Mouse (Mus musculus) neural tube, embryonic 14.5 days (tissue): ENCODE data around the gene Ctxn1. TPM values are rescaled to one million over a fixed set of nuclear protein-coding genes. Genes with fewer than 3 reads are reported as not detected.

Experiments
- ATAC-seq: fragments of 200-750 bp; cut with Nextera tagmentation; 2 replicates; pipeline ENCODE4 v1.8.0; 2017; ENCODE audit warnings: low read depth, mild to moderate bottlenecking, moderate TSS enrichment, moderate library complexity
- H3K27ac ChIP-seq: fragments of 300-500 bp; sonication (generic); 2 replicates; pipeline ENCODE4 v1.5.1; 2014; ENCODE audit warnings: low read depth, mild to moderate bottlenecking, control low read depth, low read length, moderate library complexity, mixed read lengths
- H3K27me3 ChIP-seq: fragments of 300-500 bp; sonication (generic); 2 replicates; pipeline ENCODE4 v1.6.1; 2014; ENCODE audit warnings: low read length; ENCODE audit not compliant: control insufficient read depth, insufficient read depth
- H3K36me3 ChIP-seq: fragments of 300-500 bp; sonication (generic); 2 replicates; pipeline ENCODE4 v1.6.1; 2014; ENCODE audit warnings: low read length, mixed read lengths; ENCODE audit not compliant: control insufficient read depth, insufficient read depth
- H3K4me1 ChIP-seq: fragments of 300-500 bp; sonication (generic); 2 replicates; pipeline ENCODE4 v1.6.1; 2014; ENCODE audit warnings: low read length; ENCODE audit not compliant: control insufficient read depth, insufficient read depth
- H3K4me2 ChIP-seq: fragments of 300-500 bp; sonication (generic); 2 replicates; pipeline ENCODE4 v1.6.1; 2014; ENCODE audit warnings: mild to moderate bottlenecking, low read depth, low read length, control low read depth
- H3K4me3 ChIP-seq: fragments of 300-500 bp; sonication (generic); 2 replicates; pipeline ENCODE4 v1.5.1; 2014; ENCODE audit warnings: low read depth, low read length, control low read depth, mixed read lengths
- H3K9ac ChIP-seq: fragments of 300-500 bp; sonication (generic); replicated peaks from 2 replicates; pipeline ENCODE4 v1.6.1; 2014; ENCODE audit warnings: low read depth, mild to moderate bottlenecking, control low read depth, low read length, mixed read lengths
- H3K9me3 ChIP-seq: fragments of 300-500 bp; sonication (generic); 2 replicates; pipeline ENCODE4 v1.6.1; 2016; ENCODE audit warnings: low read length; ENCODE audit not compliant: control insufficient read depth
- WGBS: fragments of 180-500 bp; shearing (Covaris S2); extraction: QIAGEN DNeasy Blood & Tissue Kit; methylation state at CpG from one replicate; pipeline ENCODE4 v1.1.7; 2014; 5-methylcytosine and 5-hydroxymethylcytosine counted together
- polyA plus RNA-seq: library from polyadenylated mRNA; unstranded; fragments of >200 nt; fragmentation: Nextera tagmentation; extraction: Ambion mirVana; gene quantifications from 2 replicates; pipeline ENCODE4 v1.2.1, GENCODE M21; 2014

The Ctxn1 gene
- polyA plus RNA-seq, result 203 and 212 TPM in 2 replicates

DNA sequence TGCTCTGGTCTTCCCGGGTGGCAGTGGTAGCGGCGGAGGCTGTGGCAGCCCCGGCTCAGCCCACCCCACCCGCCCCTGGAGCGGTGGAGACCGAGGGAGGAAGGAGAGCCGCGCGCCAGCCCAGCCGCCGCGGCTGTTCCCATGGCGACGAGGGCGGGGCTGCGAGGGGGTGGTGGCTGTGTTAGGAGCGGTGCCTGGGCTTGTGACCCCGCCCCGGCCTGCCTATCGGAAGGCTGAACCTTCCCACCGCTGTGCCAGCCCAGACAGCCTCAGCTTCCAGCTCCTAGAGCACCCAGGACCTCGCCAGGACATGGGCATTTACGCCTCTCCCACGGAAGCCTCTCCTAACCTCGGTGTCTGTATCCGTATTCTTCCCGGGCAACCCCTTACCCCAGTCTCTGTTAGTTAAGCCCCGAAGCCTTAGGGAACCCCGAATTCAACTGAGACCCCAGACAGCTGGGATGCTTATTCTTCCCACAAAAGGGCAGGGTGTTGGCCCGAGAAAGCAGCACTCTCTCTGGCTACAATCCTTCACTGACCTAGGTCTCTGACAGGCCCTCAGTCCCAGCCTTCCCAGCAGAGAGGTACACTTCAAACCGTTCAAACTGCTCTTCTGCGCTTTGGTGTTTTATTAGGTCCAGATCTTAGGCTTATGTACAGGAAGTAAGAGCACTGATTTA is at the start of gene Ctxn1:
TSS of gene Ctxn1 (minus strand) at position 150 of the 680 bp plus-strand sequence.
- H3K36me3 ChIP-seq, result peaks cover 27% of the 10 kb centered on the region
- WGBS, result 7% methylated on average over 27 of the region's 33 CpGs
- peak within 1 kb of the TSS; percentile 87 for H3K4me3 ChIP-seq
- H3K4me1 ChIP-seq, result peaks cover 26% of the 10 kb centered on the region
- H3K9me3 ChIP-seq, result no peaks in the 10 kb centered on the region
- peak; percentile 88 for ATAC-seq
- peak within 1 kb of the TSS; percentile 94 for H3K27ac ChIP-seq
- H3K4me2 ChIP-seq, result peak within 1 kb of the TSS; percentile 65
- H3K27me3 ChIP-seq, result no peaks in the 10 kb centered on the region
- peak within 1 kb of the TSS; percentile 97 for H3K9ac ChIP-seq

DNA sequence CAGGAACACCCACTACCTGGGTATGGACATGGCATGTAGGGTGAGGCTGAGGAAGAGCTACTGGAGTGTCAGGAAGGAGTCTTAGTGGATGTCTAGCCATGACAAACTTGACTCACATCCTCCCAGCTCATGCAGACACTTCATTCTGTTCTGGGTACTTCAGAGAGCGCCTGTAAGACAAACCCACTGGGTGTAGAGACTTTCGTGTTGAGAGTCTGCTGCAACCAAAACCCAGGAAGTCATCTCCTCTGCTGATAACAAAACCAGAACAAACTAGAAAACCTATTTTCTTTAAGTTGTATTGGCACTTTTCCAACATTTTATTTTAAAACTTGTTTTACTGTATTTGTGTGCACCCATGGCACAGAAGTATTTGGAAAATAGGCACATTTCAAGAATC is 46.8 kb upstream of the Ctxn1 start:
- no peak overlapping the region for H3K27ac ChIP-seq
- no peak for ATAC-seq
- 90% methylated on average over 2 of the region's 2 CpGs for WGBS

DNA sequence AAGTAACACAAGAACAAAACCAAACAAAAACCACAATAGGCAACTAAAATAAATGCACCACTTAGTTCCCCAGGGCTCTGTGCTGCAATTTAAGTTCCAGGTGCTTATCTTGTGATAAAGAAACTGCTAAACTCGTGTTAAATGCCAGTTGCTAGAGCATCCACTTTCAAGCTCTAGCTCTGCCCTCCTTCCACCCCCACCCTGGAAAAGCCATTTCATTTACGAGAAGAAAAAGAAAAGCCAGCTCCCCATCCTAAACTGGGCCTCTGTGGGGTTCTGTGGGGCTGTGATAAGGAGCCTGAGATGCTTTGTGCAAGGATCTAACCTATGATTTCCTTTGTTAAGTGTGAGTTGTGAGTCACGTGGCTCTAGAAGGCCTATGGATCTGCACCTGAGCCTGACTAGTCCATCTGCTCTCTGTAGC is 45.1 kb upstream of the Ctxn1 start:
- no peak overlapping the region for H3K9ac ChIP-seq
- peaks cover 74% of the 10 kb centered on the region for H3K36me3 ChIP-seq
- 83% methylated on average over 3 of the region's 3 CpGs for WGBS
- H3K4me1 ChIP-seq, result no peaks in the 10 kb centered on the region
- no peak overlapping the region for H3K4me2 ChIP-seq
- ATAC-seq, result no peak
- H3K9me3 ChIP-seq, result no peaks in the 10 kb centered on the region
- H3K27me3 ChIP-seq, result no peaks in the 10 kb centered on the region
- H3K4me3 ChIP-seq, result no peak overlapping the region
- no peak overlapping the region for H3K27ac ChIP-seq

More for the DNA sequence above, 46.8 kb upstream of the Ctxn1 start:
- Histone ChIP-seq H3K27me3 (no peaks in the 10 kb centered on the region), H3K4me2 (no peak overlapping the region), H3K4me3 (no peak overlapping the region), H3K36me3 (peaks cover 75% of the 10 kb centered on the region), H3K9me3 (no peaks in the 10 kb centered on the region), H3K4me1 (no peaks in the 10 kb centered on the region), H3K9ac (no peak overlapping the region)

- Histone ChIP-seq H3K9me3 (no peaks in the 10 kb centered on the region), H3K36me3 (peaks cover 65% of the 10 kb centered on the region)
- WGBS, result 93% methylated on average over 4 of the region's 4 CpGs
Observed at GRCm38 (mm10) chr8:4297822-4298221, 38.7 kb upstream of the Ctxn1 start.

DNA sequence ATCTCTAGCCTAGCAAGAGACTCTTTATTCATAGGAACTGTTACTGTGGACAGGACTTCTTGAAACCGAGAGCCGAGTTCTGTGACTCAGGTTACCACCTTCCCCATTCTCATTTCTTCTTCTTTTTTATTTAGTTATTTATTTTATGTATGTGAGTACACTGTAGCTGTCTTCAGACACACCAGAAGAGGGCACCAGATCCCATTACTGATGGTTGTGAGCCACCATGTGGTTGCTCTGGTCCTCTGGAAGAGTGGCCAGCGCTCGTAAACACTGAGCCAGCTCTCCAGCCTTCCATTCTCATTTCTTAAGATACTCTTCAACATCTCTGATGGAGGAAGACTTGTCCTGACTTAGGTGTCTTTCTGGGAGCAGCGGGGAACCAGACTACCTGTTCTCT is 33.7 kb upstream of the Ctxn1 start:
- H3K4me3 ChIP-seq, result no peak overlapping the region
- H3K36me3 ChIP-seq, result peaks cover 60% of the 10 kb centered on the region
- no peak overlapping the region for H3K27ac ChIP-seq
- H3K9ac ChIP-seq, result no peak overlapping the region
- no peaks in the 10 kb centered on the region for H3K27me3 ChIP-seq
- no peak for ATAC-seq
- H3K4me2 ChIP-seq, result no peak overlapping the region
- H3K9me3 ChIP-seq, result no peaks in the 10 kb centered on the region
- WGBS, result 90% methylated on average over 5 of the region's 5 CpGs
- H3K4me1 ChIP-seq, result no peaks in the 10 kb centered on the region

More at GRCm38 (mm10) chr8:4297822-4298221, 38.7 kb upstream of the Ctxn1 start:
- Histone ChIP-seq H3K4me2 (no peak overlapping the region), H3K4me3 (no peak overlapping the region), H3K9ac (no peak overlapping the region), H3K4me1 (no peaks in the 10 kb centered on the region), H3K27ac (no peak overlapping the region), H3K27me3 (no peaks in the 10 kb centered on the region)
- no peak for ATAC-seq

DNA sequence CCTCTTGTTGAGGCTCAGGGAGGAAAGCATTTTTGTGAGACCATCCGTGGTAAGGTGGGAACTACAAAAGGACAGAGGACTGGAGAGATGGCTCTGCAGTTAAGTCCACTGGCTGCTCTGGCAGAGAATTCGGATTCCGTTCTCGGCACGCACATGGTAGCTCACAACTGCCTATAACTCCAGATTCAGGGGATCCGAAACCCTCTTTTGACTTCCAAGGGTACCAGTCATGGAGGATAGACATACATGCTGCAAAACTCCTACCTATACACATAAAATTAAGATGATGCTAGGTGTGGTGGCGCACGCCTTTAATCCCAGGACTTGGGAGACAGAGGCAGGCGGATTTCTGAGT is 17.0 kb upstream of the Ctxn1 start:
- peaks cover 5% of the 10 kb centered on the region for H3K4me1 ChIP-seq
- no peak; the same call in 1 of the 2 replicates for ATAC-seq
- no peaks in the 10 kb centered on the region for H3K27me3 ChIP-seq
- WGBS, result 26% methylated on average over 9 of the region's 9 CpGs
- H3K4me3 ChIP-seq, result peak overlapping the region; percentile 76
- H3K9ac ChIP-seq, result peak overlapping the region; percentile 74
- peaks cover 6% of the 10 kb centered on the region; the same call in 1 of the 2 replicates for H3K36me3 ChIP-seq
- H3K4me2 ChIP-seq, result peak overlapping the region; percentile 83
- H3K27ac ChIP-seq, result peak overlapping the region; percentile 82
- H3K9me3 ChIP-seq, result no peaks in the 10 kb centered on the region

GRCm38 (mm10) chr8:4275275-4276110 is 16.4 kb upstream of the Ctxn1 start, which contains the start of gene Timm44:
Gene Timm44, minus strand, starts transcription at chr8:4275913.
- WGBS, result under 1% methylated on average over 39 of the region's 39 CpGs

DNA sequence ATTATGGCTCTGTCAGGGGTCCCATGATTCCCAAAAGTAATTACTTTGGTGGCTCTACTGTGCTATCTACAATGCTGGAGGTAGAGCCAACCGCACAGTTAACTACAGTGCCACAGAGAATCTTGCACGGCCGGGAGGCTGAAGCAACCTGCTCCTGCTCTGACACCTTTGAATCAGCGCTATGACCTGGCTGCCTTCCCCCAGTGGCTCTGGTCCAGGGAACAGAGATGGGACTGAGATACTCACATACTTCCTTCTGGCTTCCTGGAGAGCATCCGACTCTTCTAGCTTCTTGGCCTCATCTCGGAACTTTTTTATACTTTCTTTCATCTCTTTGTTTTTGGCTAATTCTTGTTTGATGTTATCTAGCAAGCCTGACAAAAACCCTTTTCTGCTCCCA is 10.5 kb upstream of the Ctxn1 start:
- H3K36me3 ChIP-seq, result peaks cover 47% of the 10 kb centered on the region
- WGBS, result 92% methylated on average over 6 of the region's 6 CpGs
- H3K27me3 ChIP-seq, result no peaks in the 10 kb centered on the region

More at GRCm38 (mm10) chr8:4275275-4276110, 16.4 kb upstream of the Ctxn1 start, which contains the start of gene Timm44:
- Histone ChIP-seq H3K36me3 (peaks cover 6% of the 10 kb centered on the region; the same call in 1 of the 2 replicates), H3K27me3 (no peaks in the 10 kb centered on the region), H3K4me1 (peaks cover 5% of the 10 kb centered on the region), H3K9ac (peak within 1 kb of the TSS; percentile 74), H3K4me2 (peak within 1 kb of the TSS; percentile 83), H3K4me3 (peak within 1 kb of the TSS; percentile 76), H3K27ac (peak within 1 kb of the TSS; percentile 82), H3K9me3 (no peaks in the 10 kb centered on the region)
- ATAC-seq, result peak; percentile 97

GRCm38 (mm10) chr8:4267627-4268026 is 8.6 kb upstream of the Ctxn1 start:
- Histone ChIP-seq H3K9ac (no peak overlapping the region), H3K27ac (no peak overlapping the region), H3K27me3 (no peaks in the 10 kb centered on the region), H3K4me1 (no peaks in the 10 kb centered on the region), H3K4me2 (no peak overlapping the region), H3K9me3 (no peaks in the 10 kb centered on the region), H3K4me3 (no peak overlapping the region), H3K36me3 (peaks cover 49% of the 10 kb centered on the region)
- 78% methylated on average over 15 of the region's 15 CpGs for WGBS
- ATAC-seq, result peak; percentile 55; the same call in 1 of the 2 replicates

More for the DNA sequence above, 10.5 kb upstream of the Ctxn1 start:
- ATAC-seq, result no peak
- Histone ChIP-seq H3K9me3 (no peaks in the 10 kb centered on the region), H3K4me1 (no peaks in the 10 kb centered on the region), H3K9ac (no peak overlapping the region), H3K27ac (no peak overlapping the region), H3K4me3 (no peak overlapping the region), H3K4me2 (no peak overlapping the region)
